Mouse (Mus musculus) left cerebral cortex, adult 11 months (tissue): Measurements from ENCODE around the gene E2f4.

Experiments used
- DNase-seq: peaks from one replicate; pipeline ENCODE4 v3.0.0; 2022; ENCODE audit warnings: low spot score

E2f4 gene

GRCm38 (mm10) chr8:105294776-105295175 lies 2.7 kb upstream of the E2f4 start:
- DNase-seq, result no peak

- no peak for DNase-seq
These were observed 2.2 kb upstream of the E2f4 start for GRCm38 (mm10) chr8:105295256-105295655.

GRCm38 (mm10) chr8:105295895-105296573 lies 1.4 kb upstream of the E2f4 start, which contains the start of gene Exoc3l:
Exoc3l (minus strand) TSS chr8:105296101.
- no peak for DNase-seq

GRCm38 (mm10) chr8:105298351-105299252 lies 1.1 kb downstream of the E2f4 start:
- DNase-seq, result no peak

- no peak for DNase-seq
These were observed 2.5 kb downstream of the E2f4 start for GRCm38 (mm10) chr8:105299962-105300361.

- no peak for DNase-seq
These were observed 5.9 kb downstream of the E2f4 start for GRCm38 (mm10) chr8:105303396-105303795.

- DNase-seq, result no peak
These were observed 6.4 kb downstream of the E2f4 start for GRCm38 (mm10) chr8:105303874-105304273.

GRCm38 (mm10) chr8:105304325-105305210 lies 7.1 kb downstream of the E2f4 start:
- no peak for DNase-seq

- DNase-seq, result no peak
These were observed 8.0 kb downstream of the E2f4 start, which contains the start of gene Elmo3 for GRCm38 (mm10) chr8:105305211-105306145. Elmo3 (plus strand) TSS chr8:105305601.

- DNase-seq, result no peak
These were observed 8.8 kb downstream of the E2f4 start for GRCm38 (mm10) chr8:105306146-105306691.

- no peak for DNase-seq
These were observed 10.2 kb downstream of the E2f4 start for GRCm38 (mm10) chr8:105307670-105308069.

GRCm38 (mm10) chr8:105308428-105308827 lies 11.0 kb downstream of the E2f4 start:
- no peak for DNase-seq

- DNase-seq, result no peak
These were observed 11.8 kb downstream of the E2f4 start for GRCm38 (mm10) chr8:105309142-105309847.

GRCm38 (mm10) chr8:105310118-105310517 lies 12.7 kb downstream of the E2f4 start:
- DNase-seq, result no peak

GRCm38 (mm10) chr8:105311718-105312117 lies 14.3 kb downstream of the E2f4 start:
- no peak for DNase-seq

GRCm38 (mm10) chr8:105312891-105313481 lies 15.5 kb downstream of the E2f4 start:
- no peak for DNase-seq

GRCm38 (mm10) chr8:105313622-105314402 lies 16.3 kb downstream of the E2f4 start:
- no peak for DNase-seq

GRCm38 (mm10) chr8:105315073-105315769 lies 17.8 kb downstream of the E2f4 start:
- DNase-seq, result no peak
